Mouse (Mus musculus): Measurements from ENCODE around the gene Tmem131l. TPM values are rescaled to one million over a fixed set of nuclear protein-coding genes. Genes with fewer than 3 reads are reported as not detected.

Tmem131l gene
- polyA plus RNA-seq, 1 experiment from 2014 or later, result 74.6 TPM

- Histone ChIP-seq H3K4me3 (ENCODE audit: low read depth, low read length) (peak overlapping the region; percentile 73), H3K9me3 (ENCODE audit: control insufficient read depth, low read depth, low read length) (no peaks in the 10 kb centered on the region), H3K36me3 (ENCODE audit: control insufficient read depth, insufficient read depth, low read length) (no peaks in the 10 kb centered on the region; the same call in 1 of the 2 replicates), H3K4me1 (ENCODE audit: control insufficient read depth, insufficient read depth, low read length) (peaks cover 10% of the 10 kb centered on the region), H3K9ac (replicated peaks; ENCODE audit: low read depth, low read length) (peak overlapping the region; percentile 79), H3K27ac (ENCODE audit: low read length) (peak overlapping the region; percentile 92), H3K4me2 (replicated peaks; ENCODE audit: low read depth, low read length) (peak overlapping the region; percentile 90), H3K27me3 (ENCODE audit: control insufficient read depth, insufficient read depth, low read length) (no peaks in the 10 kb centered on the region)
- under 1% methylated on average over 42 of the region's 42 CpGs for WGBS
- ATAC-seq (ENCODE audit: insufficient number of reproducible peaks, insufficient read depth, low FRiP score, low read depth), result peak; percentile 43
These were observed 862 bp downstream of the Tmem131l start for GRCm38 (mm10) chr3:84038981-84039645.

DNA sequence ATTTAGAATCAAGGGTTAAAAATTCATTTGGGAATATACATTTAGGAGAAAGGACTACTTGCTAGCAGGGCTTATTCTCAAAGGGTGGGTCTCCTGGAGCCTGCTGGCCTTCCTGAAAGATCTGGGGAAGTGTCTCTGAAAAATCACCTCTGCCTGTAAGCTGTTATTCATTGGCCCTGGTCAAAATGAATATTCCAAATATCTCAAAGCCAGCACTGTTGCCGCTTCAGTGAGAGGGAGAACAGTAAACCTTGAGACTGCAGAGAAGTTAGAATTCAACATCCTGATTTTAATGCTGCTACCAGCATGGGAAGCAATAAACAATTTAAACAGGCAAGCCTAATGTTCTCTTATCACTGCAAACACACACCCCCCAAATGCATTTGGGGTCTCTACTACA is 1.8 kb downstream of the Tmem131l start:
- H3K9me3 ChIP-seq (ENCODE audit: control insufficient read depth, low read depth, low read length), result no peaks in the 10 kb centered on the region
- peak overlapping the region; percentile 73 for H3K4me3 ChIP-seq (ENCODE audit: low read depth, low read length)
- ATAC-seq (ENCODE audit: insufficient number of reproducible peaks, insufficient read depth, low FRiP score, low read depth), result no peak
- peaks cover 18% of the 10 kb centered on the region for H3K4me1 ChIP-seq (ENCODE audit: control insufficient read depth, insufficient read depth, low read length)
- peak overlapping the region; percentile 90 for H3K4me2 ChIP-seq (replicated peaks; ENCODE audit: low read depth, low read length)
- peaks cover 3% of the 10 kb centered on the region; the same call in 1 of the 2 replicates for H3K36me3 ChIP-seq (ENCODE audit: control insufficient read depth, insufficient read depth, low read length)
- 19% methylated on average over 1 of the region's 1 CpGs for WGBS
- no peaks in the 10 kb centered on the region for H3K27me3 ChIP-seq (ENCODE audit: control insufficient read depth, insufficient read depth, low read length)
- H3K9ac ChIP-seq (replicated peaks; ENCODE audit: low read depth, low read length), result 0 out of 2 replicates have a peak overlapping the region, but pooled peaks have one; percentile 10
- no peak overlapping the region for H3K27ac ChIP-seq (ENCODE audit: low read length)

- Histone ChIP-seq H3K9me3 (ENCODE audit: control insufficient read depth, low read depth, low read length) (no peaks in the 10 kb centered on the region), H3K27ac (ENCODE audit: low read length) (no peak overlapping the region), H3K4me1 (ENCODE audit: control insufficient read depth, insufficient read depth, low read length) (peaks cover 18% of the 10 kb centered on the region), H3K9ac (replicated peaks; ENCODE audit: low read depth, low read length) (0 out of 2 replicates have a peak overlapping the region, but pooled peaks have one; percentile 10), H3K27me3 (ENCODE audit: control insufficient read depth, insufficient read depth, low read length) (no peaks in the 10 kb centered on the region), H3K36me3 (ENCODE audit: control insufficient read depth, insufficient read depth, low read length) (peaks cover 3% of the 10 kb centered on the region; the same call in 1 of the 2 replicates), H3K4me3 (ENCODE audit: low read depth, low read length) (no peak overlapping the region), H3K4me2 (replicated peaks; ENCODE audit: low read depth, low read length) (peak overlapping the region; percentile 90)
- ATAC-seq (ENCODE audit: insufficient number of reproducible peaks, insufficient read depth, low FRiP score, low read depth), result no peak
- WGBS, result 83% methylated on average over 3 of the region's 3 CpGs
These were observed 2.4 kb downstream of the Tmem131l start for GRCm38 (mm10) chr3:84037536-84037935.

- H3K9ac ChIP-seq (replicated peaks; ENCODE audit: low read depth, low read length), result no peak overlapping the region
- no peaks in the 10 kb centered on the region for H3K27me3 ChIP-seq (ENCODE audit: control insufficient read depth, insufficient read depth, low read length)
- WGBS, result 95% methylated on average over 4 of the region's 4 CpGs
- H3K4me2 ChIP-seq (replicated peaks; ENCODE audit: low read depth, low read length), result no peak overlapping the region
- no peaks in the 10 kb centered on the region for H3K9me3 ChIP-seq (ENCODE audit: control insufficient read depth, low read depth, low read length)
- no peak overlapping the region for H3K27ac ChIP-seq (ENCODE audit: low read length)
- no peak for ATAC-seq (ENCODE audit: insufficient number of reproducible peaks, insufficient read depth, low FRiP score, low read depth)
- no peak overlapping the region for H3K4me3 ChIP-seq (ENCODE audit: low read depth, low read length)
- H3K36me3 ChIP-seq (ENCODE audit: control insufficient read depth, insufficient read depth, low read length), result peaks cover 3% of the 10 kb centered on the region; the same call in 1 of the 2 replicates
- H3K4me1 ChIP-seq (ENCODE audit: control insufficient read depth, insufficient read depth, low read length), result peaks cover 18% of the 10 kb centered on the region
These were observed 3.1 kb downstream of the Tmem131l start for GRCm38 (mm10) chr3:84036866-84037265.

DNA sequence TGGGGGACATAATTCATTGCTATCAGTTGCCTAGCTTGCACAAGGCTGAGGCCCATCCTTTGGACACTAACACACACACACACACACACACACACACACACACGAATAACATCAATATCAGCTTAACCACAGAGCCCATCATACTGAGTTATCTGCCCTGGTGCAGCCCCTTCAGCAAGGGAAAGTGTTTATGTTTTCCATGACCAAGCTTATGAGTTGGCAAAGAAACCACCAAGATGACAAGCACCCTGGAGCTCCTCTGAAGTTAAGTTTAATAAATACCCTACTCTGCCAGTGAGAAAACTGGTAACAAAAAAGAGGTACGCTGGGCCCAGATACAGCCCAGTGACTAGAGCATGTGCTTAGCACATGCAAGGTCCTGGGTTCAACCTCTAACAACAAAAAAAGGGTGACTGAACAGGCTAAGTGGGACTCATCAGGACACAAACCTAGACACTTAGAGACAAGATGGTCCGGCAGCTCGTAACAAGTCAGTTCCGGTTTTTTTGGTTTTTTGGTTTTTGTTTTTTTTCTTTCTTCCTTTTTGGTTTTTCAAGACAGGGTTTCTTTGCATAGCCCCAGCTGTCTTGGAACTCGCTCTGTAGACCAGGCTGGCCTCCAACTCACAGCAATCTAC is 4.1 kb downstream of the Tmem131l start:
- WGBS, result 88% methylated on average over 6 of the region's 6 CpGs
- H3K4me2 ChIP-seq (replicated peaks; ENCODE audit: low read depth, low read length), result no peak overlapping the region
- no peak for ATAC-seq (ENCODE audit: insufficient number of reproducible peaks, insufficient read depth, low FRiP score, low read depth)

DNA sequence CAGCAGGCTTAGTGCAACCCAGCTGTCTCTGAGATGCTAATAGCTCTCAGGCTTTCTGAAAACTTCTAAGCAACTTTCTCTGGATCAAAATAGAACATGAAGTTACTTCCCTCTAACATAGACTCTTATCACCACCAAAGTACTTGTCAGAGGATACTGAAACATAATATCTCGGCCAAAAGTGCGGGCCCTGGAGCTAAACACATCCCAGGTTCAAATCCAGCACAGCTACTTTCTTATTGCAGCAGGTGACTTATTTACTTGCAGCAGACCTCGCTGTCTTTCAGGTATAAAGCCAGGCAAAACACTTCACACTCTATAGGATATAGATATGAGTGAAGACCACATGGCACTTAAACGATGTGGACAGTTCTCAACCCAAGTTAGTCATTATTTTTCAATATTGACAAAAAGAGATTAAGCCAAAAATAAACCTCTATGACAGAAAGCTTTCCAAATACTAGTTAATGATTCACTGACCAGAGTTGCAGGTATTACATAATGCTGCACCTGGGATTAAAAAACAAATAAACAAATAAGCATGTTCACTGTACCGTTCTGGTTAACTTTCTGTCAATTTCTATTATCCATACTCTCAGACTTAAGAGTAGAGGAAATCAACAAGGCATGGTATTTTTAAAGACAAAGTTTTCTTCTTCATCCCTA is 5.7 kb downstream of the Tmem131l start:
- H3K4me2 ChIP-seq (replicated peaks; ENCODE audit: low read depth, low read length), result no peak overlapping the region
- no peaks in the 10 kb centered on the region for H3K27me3 ChIP-seq (ENCODE audit: control insufficient read depth, insufficient read depth, low read length)
- no peaks in the 10 kb centered on the region for H3K9me3 ChIP-seq (ENCODE audit: control insufficient read depth, low read depth, low read length)
- H3K9ac ChIP-seq (replicated peaks; ENCODE audit: low read depth, low read length), result no peak overlapping the region
- WGBS, result 71% methylated on average over 5 of the region's 5 CpGs
- H3K36me3 ChIP-seq (ENCODE audit: control insufficient read depth, insufficient read depth, low read length), result peaks cover 12% of the 10 kb centered on the region; the same call in 1 of the 2 replicates
- no peak for ATAC-seq (ENCODE audit: insufficient number of reproducible peaks, insufficient read depth, low FRiP score, low read depth)
- no peak overlapping the region for H3K4me3 ChIP-seq (ENCODE audit: low read depth, low read length)
- H3K4me1 ChIP-seq (ENCODE audit: control insufficient read depth, insufficient read depth, low read length), result peaks cover 14% of the 10 kb centered on the region
- no peak overlapping the region for H3K27ac ChIP-seq (ENCODE audit: low read length)

More for the DNA sequence above, 4.1 kb downstream of the Tmem131l start:
- H3K4me1 ChIP-seq (ENCODE audit: control insufficient read depth, insufficient read depth, low read length), result peaks cover 17% of the 10 kb centered on the region
- H3K4me3 ChIP-seq (ENCODE audit: low read depth, low read length), result no peak overlapping the region
- H3K27me3 ChIP-seq (ENCODE audit: control insufficient read depth, insufficient read depth, low read length), result no peaks in the 10 kb centered on the region
- H3K9me3 ChIP-seq (ENCODE audit: control insufficient read depth, low read depth, low read length), result no peaks in the 10 kb centered on the region
- H3K36me3 ChIP-seq (ENCODE audit: control insufficient read depth, insufficient read depth, low read length), result peaks cover 7% of the 10 kb centered on the region; the same call in 1 of the 2 replicates
- H3K9ac ChIP-seq (replicated peaks; ENCODE audit: low read depth, low read length), result no peak overlapping the region
- no peak overlapping the region for H3K27ac ChIP-seq (ENCODE audit: low read length)

GRCm38 (mm10) chr3:84032933-84033730 is 6.8 kb downstream of the Tmem131l start:
- ATAC-seq (ENCODE audit: insufficient number of reproducible peaks, insufficient read depth, low FRiP score, low read depth), result no peak
- Histone ChIP-seq H3K36me3 (ENCODE audit: control insufficient read depth, insufficient read depth, low read length) (peaks cover 16% of the 10 kb centered on the region; the same call in 1 of the 2 replicates), H3K27me3 (ENCODE audit: control insufficient read depth, insufficient read depth, low read length) (no peaks in the 10 kb centered on the region), H3K4me3 (ENCODE audit: low read depth, low read length) (no peak overlapping the region), H3K4me1 (ENCODE audit: control insufficient read depth, insufficient read depth, low read length) (peaks cover 14% of the 10 kb centered on the region), H3K4me2 (replicated peaks; ENCODE audit: low read depth, low read length) (no peak overlapping the region), H3K9me3 (ENCODE audit: control insufficient read depth, low read depth, low read length) (no peaks in the 10 kb centered on the region), H3K27ac (ENCODE audit: low read length) (no peak overlapping the region), H3K9ac (replicated peaks; ENCODE audit: low read depth, low read length) (no peak overlapping the region)
- WGBS, result 85% methylated on average over 10 of the region's 10 CpGs

DNA sequence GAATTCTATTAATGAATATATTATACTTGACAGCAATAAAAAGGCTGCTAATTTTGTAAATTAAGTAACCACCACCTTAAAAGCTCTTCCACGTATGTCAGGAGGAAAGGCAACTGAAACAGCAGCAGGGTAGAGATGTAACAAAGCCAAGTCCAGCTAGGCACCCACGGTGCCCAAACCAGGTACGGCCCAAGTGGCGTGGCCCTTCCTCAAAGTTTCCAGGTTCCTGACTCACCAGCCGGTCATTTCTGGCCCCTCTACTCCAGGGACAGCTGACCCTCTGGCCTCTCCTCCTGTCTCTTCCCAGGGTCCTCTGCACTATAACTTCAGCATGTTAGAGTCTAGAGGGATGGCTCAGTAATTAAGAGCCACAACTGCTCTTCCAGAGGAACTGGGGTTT is 7.6 kb downstream of the Tmem131l start:
- Histone ChIP-seq H3K4me2 (replicated peaks; ENCODE audit: low read depth, low read length) (no peak overlapping the region), H3K27ac (ENCODE audit: low read length) (no peak overlapping the region), H3K4me1 (ENCODE audit: control insufficient read depth, insufficient read depth, low read length) (peaks cover 14% of the 10 kb centered on the region), H3K9ac (replicated peaks; ENCODE audit: low read depth, low read length) (no peak overlapping the region), H3K9me3 (ENCODE audit: control insufficient read depth, low read depth, low read length) (no peaks in the 10 kb centered on the region), H3K4me3 (ENCODE audit: low read depth, low read length) (no peak overlapping the region), H3K36me3 (ENCODE audit: control insufficient read depth, insufficient read depth, low read length) (peaks cover 18% of the 10 kb centered on the region; the same call in 1 of the 2 replicates), H3K27me3 (ENCODE audit: control insufficient read depth, insufficient read depth, low read length) (no peaks in the 10 kb centered on the region)
- 91% methylated on average over 5 of the region's 5 CpGs for WGBS
- no peak for ATAC-seq (ENCODE audit: insufficient number of reproducible peaks, insufficient read depth, low FRiP score, low read depth)

Data from stomach, embryonic 14.5 days (tissue).